Mouse (Mus musculus) CD4-positive naive resting alpha-beta T cell, adult 76 days (primary cell): ENCODE measurements around the gene Rbm26. TPM values are rescaled to one million over a fixed set of nuclear protein-coding genes. Genes with fewer than 3 reads are reported as not detected.

Source experiments
- total RNA-seq: library from RNA; stranded (reverse); gene quantifications from one replicate; pipeline ENCODE4 v1.2.4, GENCODE M21; 2023

Gene Rbm26
- total RNA-seq = 79.4 TPM

DNA sequence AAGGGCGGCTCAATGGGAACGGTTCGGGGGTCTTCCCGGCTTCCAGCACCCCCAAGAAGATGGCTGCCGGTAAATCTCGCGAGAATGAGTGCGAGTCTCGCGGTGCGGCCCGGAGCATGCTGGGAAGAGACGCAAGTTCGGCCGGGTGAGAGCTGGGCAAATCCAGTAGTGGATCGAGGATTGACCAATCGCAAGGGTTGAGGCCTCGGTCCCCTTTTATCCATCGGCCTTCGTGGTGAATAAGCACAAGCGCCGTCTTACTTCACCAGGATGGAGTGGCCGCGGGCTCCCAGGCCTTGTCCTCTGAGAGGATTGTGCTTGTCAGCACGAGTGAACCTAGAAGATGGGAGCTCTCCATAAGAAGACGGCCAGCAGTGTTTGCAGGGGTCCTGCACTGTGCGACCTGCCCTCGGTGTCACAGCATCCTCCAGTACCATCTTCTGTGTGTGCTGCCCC, at the start of gene Rbm26:
Gene Rbm26, minus strand, starts transcription at position 90 of the 456 bp plus-strand sequence.

Other genes starting within 250 kb of the Rbm26 start
- gene Ndfip2, start 81.2 kb upstream of the Rbm26 start, total RNA-seq = 55.1 TPM